Mouse (Mus musculus): ENCODE measurements at regions not wholly inside any gene's neighbourhood (a gene's known extent, or its start where the extent isn't known, plus 50 kb on each side); places are given as distances from the start of the nearest gene placed in this dataset.

DNA sequence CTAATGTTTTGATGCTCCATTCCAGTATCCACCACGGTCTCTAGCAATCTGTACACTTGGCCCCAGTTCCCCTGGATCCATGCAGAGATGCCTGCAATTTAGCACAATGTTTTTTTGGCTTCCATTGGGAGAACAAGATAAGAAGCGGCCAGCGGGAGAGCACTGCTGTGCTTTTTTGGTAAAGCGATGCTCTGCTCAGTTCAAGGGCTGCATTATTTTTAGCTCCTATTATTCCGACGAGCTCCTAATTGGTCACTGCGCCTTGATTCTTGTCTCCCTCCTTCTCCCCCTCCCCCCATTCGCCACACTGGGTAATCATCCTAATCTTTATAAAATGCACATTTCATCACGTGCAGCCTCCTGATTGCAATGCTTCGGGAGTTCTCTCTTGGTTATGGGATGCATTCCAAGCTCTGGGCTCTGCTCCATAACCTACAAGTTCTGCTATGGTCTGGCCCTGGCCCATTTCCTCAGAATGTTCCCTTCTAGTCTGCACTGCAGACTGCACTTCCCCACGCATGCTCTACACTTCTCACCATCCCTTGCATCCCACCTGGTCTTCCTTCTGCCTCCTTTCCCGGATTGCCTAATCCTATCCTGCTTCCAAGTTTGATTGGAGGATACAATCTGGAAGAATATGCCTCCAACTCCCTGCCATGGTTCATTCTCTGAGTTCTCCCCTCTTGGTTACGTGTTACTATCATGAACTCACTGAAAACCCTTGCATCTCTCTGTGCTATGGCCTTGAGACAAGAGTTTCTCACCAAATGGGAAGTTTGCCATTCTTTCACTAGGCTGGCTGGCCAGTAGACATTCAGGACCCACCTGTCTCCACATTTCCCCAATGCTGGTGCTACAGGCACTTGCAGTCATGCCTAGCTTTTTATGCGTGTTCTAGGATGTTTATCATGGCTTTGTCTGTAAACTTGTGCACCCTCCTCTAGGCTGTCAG lies 467.8 kb upstream of the Auts2 start:
- Histone ChIP-seq H3K4me3 (ENCODE audit: low read depth, low read length) (no peak overlapping the region), H3K9me3 (ENCODE audit: control insufficient read depth, low read length) (no peaks in the 10 kb centered on the region), H3K27me3 (ENCODE audit: control insufficient read depth, insufficient read depth, low read length) (no peaks in the 10 kb centered on the region), H3K4me1 (ENCODE audit: control insufficient read depth, insufficient read depth, low read length) (no peaks in the 10 kb centered on the region), H3K9ac (ENCODE audit: low read length) (no peak overlapping the region), H3K27ac (ENCODE audit: low read depth, low read length) (no peak overlapping the region), H3K4me2 (no peak overlapping the region), H3K36me3 (ENCODE audit: control insufficient read depth, insufficient read depth, low read length) (no peaks in the 10 kb centered on the region)
- peak; percentile 31 for DNase-seq (ENCODE audit: low spot score, missing footprints)
- 89% methylated on average over 14 of the region's 14 CpGs for WGBS
- no peak for ATAC-seq (ENCODE audit: low FRiP score)

GRCm38 (mm10) chr5:132982866-132983265 lies 439.7 kb upstream of the Auts2 start:
- ATAC-seq (ENCODE audit: low FRiP score) (no peak), DNase-seq (ENCODE audit: low spot score, missing footprints) (no peak)
- Histone ChIP-seq H3K9ac (ENCODE audit: low read length) (no peak overlapping the region), H3K36me3 (ENCODE audit: control insufficient read depth, insufficient read depth, low read length) (no peaks in the 10 kb centered on the region), H3K27me3 (ENCODE audit: control insufficient read depth, insufficient read depth, low read length) (no peaks in the 10 kb centered on the region; the same call in 1 of the 2 replicates), H3K4me3 (ENCODE audit: low read depth, low read length) (no peak overlapping the region), H3K27ac (ENCODE audit: low read depth, low read length) (no peak overlapping the region), H3K4me1 (ENCODE audit: control insufficient read depth, insufficient read depth, low read length) (no peaks in the 10 kb centered on the region), H3K4me2 (no peak overlapping the region), H3K9me3 (ENCODE audit: control insufficient read depth, low read length) (no peaks in the 10 kb centered on the region)
- 91% methylated on average over 7 of the region's 7 CpGs for WGBS

DNA sequence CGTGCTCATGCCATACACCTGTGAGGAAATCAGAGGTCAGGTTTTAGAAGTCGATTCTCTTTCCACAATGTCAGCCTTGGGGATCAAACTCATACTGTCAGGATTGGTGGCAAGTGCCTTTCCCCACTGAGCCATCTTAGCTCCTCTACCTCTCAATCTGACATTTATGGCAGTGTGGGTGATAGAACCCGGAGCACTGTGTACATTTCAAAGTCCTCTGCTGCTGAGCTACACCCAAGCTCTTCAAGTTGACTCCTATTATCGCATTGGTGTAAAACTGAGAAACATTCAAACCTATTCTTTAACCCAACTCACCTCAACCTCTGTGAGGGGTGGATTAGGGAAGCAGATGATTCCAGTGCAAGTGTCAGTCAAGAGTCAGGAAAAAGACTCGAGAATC lies 435.9 kb upstream of the Auts2 start:
- Histone ChIP-seq H3K9me3 (ENCODE audit: control insufficient read depth, low read length) (no peaks in the 10 kb centered on the region), H3K4me1 (ENCODE audit: control insufficient read depth, insufficient read depth, low read length) (peaks cover 15% of the 10 kb centered on the region), H3K9ac (ENCODE audit: low read length) (no peak overlapping the region), H3K4me2 (no peak overlapping the region), H3K27ac (ENCODE audit: low read depth, low read length) (no peak overlapping the region), H3K4me3 (ENCODE audit: low read depth, low read length) (no peak overlapping the region), H3K36me3 (ENCODE audit: control insufficient read depth, insufficient read depth, low read length) (no peaks in the 10 kb centered on the region), H3K27me3 (ENCODE audit: control insufficient read depth, insufficient read depth, low read length) (no peaks in the 10 kb centered on the region; the same call in 1 of the 2 replicates)
- WGBS, result 84% methylated on average over 5 of the region's 5 CpGs
- DNase-seq (ENCODE audit: low spot score, missing footprints) (no peak), ATAC-seq (ENCODE audit: low FRiP score) (no peak)

- 68% methylated on average over 4 of the region's 4 CpGs for WGBS
- Histone ChIP-seq H3K4me1 (ENCODE audit: control insufficient read depth, insufficient read depth, low read length) (peaks cover 17% of the 10 kb centered on the region), H3K27me3 (ENCODE audit: control insufficient read depth, insufficient read depth, low read length) (no peaks in the 10 kb centered on the region; the same call in 1 of the 2 replicates), H3K36me3 (ENCODE audit: control insufficient read depth, insufficient read depth, low read length) (no peaks in the 10 kb centered on the region), H3K9me3 (ENCODE audit: control insufficient read depth, low read length) (peaks cover 3% of the 10 kb centered on the region; the same call in 1 of the 2 replicates), H3K9ac (ENCODE audit: low read length) (no peak overlapping the region), H3K4me3 (ENCODE audit: low read depth, low read length) (no peak overlapping the region), H3K4me2 (no peak overlapping the region; the same call in 1 of the 2 replicates), H3K27ac (ENCODE audit: low read depth, low read length) (0 out of 2 replicates have a peak overlapping the region, but pooled peaks have one; percentile 40)
- DNase-seq (ENCODE audit: low spot score, missing footprints), result no peak
- ATAC-seq (ENCODE audit: low FRiP score), result peak; percentile 60; the same call in 1 of the 2 replicates
Measured at GRCm38 (mm10) chr5:132975303-132975932, 432.3 kb upstream of the Auts2 start.

DNA sequence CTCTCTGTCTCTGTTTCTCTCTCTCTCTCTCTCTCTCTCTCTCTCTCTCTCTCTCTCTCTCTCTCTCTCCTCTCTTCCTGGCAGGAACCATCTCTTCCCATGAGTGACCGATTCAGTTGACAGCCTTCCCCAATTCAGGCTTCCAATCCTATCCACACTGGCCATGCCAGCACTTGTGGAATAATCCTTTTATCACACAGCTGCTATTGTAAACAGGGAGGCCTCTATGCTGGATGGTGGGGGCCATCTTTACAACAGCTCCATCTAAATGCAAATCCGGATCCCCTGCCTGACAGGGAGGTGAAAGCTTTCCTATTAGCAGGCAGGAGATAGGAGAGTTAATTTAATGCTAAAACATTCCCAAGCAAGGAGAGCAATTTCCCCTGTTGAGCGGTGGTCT lies 431.7 kb upstream of the Auts2 start:
- no peak overlapping the region; the same call in 1 of the 2 replicates for H3K4me2 ChIP-seq
- DNase-seq (ENCODE audit: low spot score, missing footprints) (peak; percentile 90), ATAC-seq (ENCODE audit: low FRiP score) (peak; percentile 95)
- H3K27ac ChIP-seq (ENCODE audit: low read depth, low read length), result no peak overlapping the region
- H3K4me3 ChIP-seq (ENCODE audit: low read depth, low read length), result no peak overlapping the region
- H3K9me3 ChIP-seq (ENCODE audit: control insufficient read depth, low read length), result peaks cover 3% of the 10 kb centered on the region; the same call in 1 of the 2 replicates
- WGBS, result 5% methylated on average over 3 of the region's 3 CpGs
- H3K4me1 ChIP-seq (ENCODE audit: control insufficient read depth, insufficient read depth, low read length), result peaks cover 17% of the 10 kb centered on the region
- no peaks in the 10 kb centered on the region for H3K36me3 ChIP-seq (ENCODE audit: control insufficient read depth, insufficient read depth, low read length)
- no peaks in the 10 kb centered on the region; the same call in 1 of the 2 replicates for H3K27me3 ChIP-seq (ENCODE audit: control insufficient read depth, insufficient read depth, low read length)
- H3K9ac ChIP-seq (ENCODE audit: low read length), result no peak overlapping the region

- no peak overlapping the region for H3K27ac ChIP-seq (ENCODE audit: low read depth, low read length)
- DNase-seq (ENCODE audit: low spot score, missing footprints), result no peak
Measured at GRCm38 (mm10) chr5:132971046-132971445, 427.9 kb upstream of the Auts2 start.

GRCm38 (mm10) chr5:132969376-132969775 lies 426.2 kb upstream of the Auts2 start:
- H3K9me3 ChIP-seq (ENCODE audit: control insufficient read depth, low read length), result peaks cover 3% of the 10 kb centered on the region; the same call in 1 of the 2 replicates
- no peak overlapping the region for H3K4me2 ChIP-seq
- ATAC-seq (ENCODE audit: low FRiP score) (no peak), DNase-seq (ENCODE audit: low spot score, missing footprints) (no peak)
- H3K4me1 ChIP-seq (ENCODE audit: control insufficient read depth, insufficient read depth, low read length), result peaks cover 5% of the 10 kb centered on the region
- no peak overlapping the region for H3K4me3 ChIP-seq (ENCODE audit: low read depth, low read length)
- no peaks in the 10 kb centered on the region for H3K36me3 ChIP-seq (ENCODE audit: control insufficient read depth, insufficient read depth, low read length)
- no peak overlapping the region for H3K9ac ChIP-seq (ENCODE audit: low read length)
- 81% methylated on average over 5 of the region's 5 CpGs for WGBS
- no peak overlapping the region for H3K27ac ChIP-seq (ENCODE audit: low read depth, low read length)
- no peaks in the 10 kb centered on the region for H3K27me3 ChIP-seq (ENCODE audit: control insufficient read depth, insufficient read depth, low read length)

More at GRCm38 (mm10) chr5:132971046-132971445, 427.9 kb upstream of the Auts2 start:
- H3K4me1 ChIP-seq (ENCODE audit: control insufficient read depth, insufficient read depth, low read length), result peaks cover 17% of the 10 kb centered on the region
- no peaks in the 10 kb centered on the region for H3K36me3 ChIP-seq (ENCODE audit: control insufficient read depth, insufficient read depth, low read length)
- WGBS, result 87% methylated on average over 7 of the region's 7 CpGs
- no peaks in the 10 kb centered on the region for H3K27me3 ChIP-seq (ENCODE audit: control insufficient read depth, insufficient read depth, low read length)
- no peak overlapping the region for H3K9ac ChIP-seq (ENCODE audit: low read length)
- peaks cover 3% of the 10 kb centered on the region; the same call in 1 of the 2 replicates for H3K9me3 ChIP-seq (ENCODE audit: control insufficient read depth, low read length)
- no peak overlapping the region for H3K4me2 ChIP-seq
- no peak for ATAC-seq (ENCODE audit: low FRiP score)
- no peak overlapping the region for H3K4me3 ChIP-seq (ENCODE audit: low read depth, low read length)

DNA sequence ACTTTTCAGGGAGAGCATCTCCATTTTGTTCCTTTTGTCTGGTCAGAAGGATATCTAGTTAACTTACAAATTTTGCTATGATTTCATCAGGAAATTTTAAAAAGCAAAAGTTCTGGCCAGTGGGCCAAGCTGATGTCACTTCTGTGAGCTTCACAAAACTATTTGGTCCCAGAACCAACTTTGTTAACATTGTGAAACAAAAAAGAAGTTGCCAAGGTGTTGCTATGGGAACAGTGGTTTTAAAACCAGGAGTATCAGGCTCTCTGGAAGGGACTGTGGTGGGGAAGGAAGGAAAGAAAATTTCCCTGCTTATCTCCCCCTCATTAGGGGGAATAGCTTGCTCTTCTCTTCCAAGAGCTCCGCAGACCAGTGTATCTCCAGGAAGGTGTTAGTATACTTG lies 416.8 kb upstream of the Auts2 start:
- Histone ChIP-seq H3K4me1 (ENCODE audit: control insufficient read depth, insufficient read depth, low read length) (no peaks in the 10 kb centered on the region; the same call in 1 of the 2 replicates), H3K27ac (ENCODE audit: low read depth, low read length) (no peak overlapping the region), H3K9me3 (ENCODE audit: control insufficient read depth, low read length) (no peaks in the 10 kb centered on the region), H3K27me3 (ENCODE audit: control insufficient read depth, insufficient read depth, low read length) (no peaks in the 10 kb centered on the region), H3K4me3 (ENCODE audit: low read depth, low read length) (no peak overlapping the region), H3K4me2 (no peak overlapping the region), H3K9ac (ENCODE audit: low read length) (no peak overlapping the region), H3K36me3 (ENCODE audit: control insufficient read depth, insufficient read depth, low read length) (no peaks in the 10 kb centered on the region)
- no peak for DNase-seq (ENCODE audit: low spot score, missing footprints)
- no peak for ATAC-seq (ENCODE audit: low FRiP score)
- WGBS, result 74% methylated on average over 1 of the region's 1 CpGs

- H3K4me3 ChIP-seq (ENCODE audit: low read depth, low read length), result no peak overlapping the region
Measured at GRCm38 (mm10) chr5:132956184-132956583, 413.0 kb upstream of the Auts2 start.

More at GRCm38 (mm10) chr5:132956184-132956583, 413.0 kb upstream of the Auts2 start:
- no peak overlapping the region for H3K9ac ChIP-seq (ENCODE audit: low read length)
- H3K9me3 ChIP-seq (ENCODE audit: control insufficient read depth, low read length), result no peaks in the 10 kb centered on the region
- ATAC-seq (ENCODE audit: low FRiP score) (no peak), DNase-seq (ENCODE audit: low spot score, missing footprints) (no peak)
- no peaks in the 10 kb centered on the region; the same call in 1 of the 2 replicates for H3K4me1 ChIP-seq (ENCODE audit: control insufficient read depth, insufficient read depth, low read length)
- no peaks in the 10 kb centered on the region for H3K36me3 ChIP-seq (ENCODE audit: control insufficient read depth, insufficient read depth, low read length)
- no peak overlapping the region for H3K4me2 ChIP-seq
- 71% methylated on average over 5 of the region's 5 CpGs for WGBS
- H3K27ac ChIP-seq (ENCODE audit: low read depth, low read length), result no peak overlapping the region
- no peaks in the 10 kb centered on the region for H3K27me3 ChIP-seq (ENCODE audit: control insufficient read depth, insufficient read depth, low read length)
